Mouse (Mus musculus) thymus, adult 2 months (tissue): ENCODE data around the gene Prtg. TPM values are rescaled to one million over a fixed set of nuclear protein-coding genes. Genes with fewer than 3 reads are reported as not detected.
A peak's percentile ranks its signal among the peaks of the same experiment; 100 is the strongest.

Experiments used
- DNase-seq: peaks from one replicate; pipeline ENCODE4 v3.0.0; 2021
- H3K27ac ChIP-seq: fragments of 200-500 bp; 2 replicates; pipeline ENCODE4 v1.5.1; 2012; ENCODE audit warnings: low read length, control low read depth; ENCODE audit not compliant: control insufficient read depth, insufficient read depth
- H3K27me3 ChIP-seq: fragments of 200-500 bp; 2 replicates; pipeline ENCODE4 v1.6.1; 2012; ENCODE audit warnings: mild to moderate bottlenecking, low read length, moderate library complexity, mixed read lengths; ENCODE audit not compliant: control insufficient read depth, insufficient read depth
- H3K36me3 ChIP-seq: fragments of 200-500 bp; 2 replicates; pipeline ENCODE4 v1.6.1; 2012; ENCODE audit warnings: mild to moderate bottlenecking, low read length, moderate library complexity; ENCODE audit not compliant: control insufficient read depth, insufficient read depth
- H3K4me1 ChIP-seq: fragments of 200-500 bp; replicated peaks from 2 replicates; pipeline ENCODE4 v1.6.1; 2012; ENCODE audit warnings: low read length; ENCODE audit not compliant: control insufficient read depth, insufficient read depth
- H3K4me3 ChIP-seq: fragments of 200-500 bp; 2 replicates; pipeline ENCODE4 v1.5.1; 2012; ENCODE audit warnings: mild to moderate bottlenecking, low read length, control low read depth, moderate library complexity; ENCODE audit not compliant: control insufficient read depth, insufficient read depth
- CTCF ChIP-seq: fragments of 200-500 bp; IDR thresholded peaks from 2 replicates; pipeline ENCODE4 v1.5.1; 2012; ENCODE audit warnings: mild to moderate bottlenecking, control low read depth, low read length, moderate library complexity, borderline replicate concordance; ENCODE audit not compliant: control insufficient read depth, poor library complexity, insufficient read depth; ENCODE audit errors: extremely low read depth
- POLR2A ChIP-seq: fragments of 200-500 bp; IDR thresholded peaks from 2 replicates; pipeline ENCODE4 v1.6.1; 2012; ENCODE audit warnings: mild to moderate bottlenecking, low read length, control low read depth, moderate library complexity; ENCODE audit not compliant: control insufficient read depth, poor library complexity, insufficient read depth; ENCODE audit errors: extremely low read depth
- WGBS: fragments of 180-500 bp; shearing (Covaris S2); methylation state at CpG from one replicate; pipeline ENCODE4 v1.1.7; 2018; 5-methylcytosine and 5-hydroxymethylcytosine counted together
- polyA plus RNA-seq: library from polyadenylated mRNA; depleted of rRNA; stranded (reverse); fragments of >200 nt; gene quantifications from 2 replicates; pipeline ENCODE4 v1.2.3, GENCODE M21; 2012

Gene Prtg
- polyA plus RNA-seq, 1 experiment = 0.07 TPM

- TF ChIP-seq POLR2A (no peak), CTCF (no peak)
- Histone ChIP-seq H3K27ac (no peak overlapping the region), H3K4me3 (no peak overlapping the region), H3K4me1 (peaks cover 9% of the 10 kb centered on the region), H3K36me3 (no peaks in the 10 kb centered on the region), H3K27me3 (no peaks in the 10 kb centered on the region)
- 50% methylated on average over 6 of the region's 6 CpGs for WGBS
- DNase-seq = no peak
Measured at GRCm38 (mm10) chr9:72791681-72792080, 15.0 kb upstream of the Prtg start.

GRCm38 (mm10) chr9:72795243-72795642 lies 11.4 kb upstream of the Prtg start:
- Histone ChIP-seq H3K4me1 (peaks cover 16% of the 10 kb centered on the region), H3K36me3 (no peaks in the 10 kb centered on the region), H3K27ac (no peak overlapping the region), H3K4me3 (no peak overlapping the region), H3K27me3 (no peaks in the 10 kb centered on the region)
- 92% methylated on average over 3 of the region's 3 CpGs for WGBS
- no peak for DNase-seq
- no peak for TF ChIP-seq POLR2A
- TF ChIP-seq CTCF = no peak

- peaks cover 19% of the 10 kb centered on the region for H3K4me1 ChIP-seq
- H3K4me3 ChIP-seq = 0 out of 2 replicates have a peak overlapping the region, but pooled peaks have one; percentile 8
- WGBS = 3% methylated on average over 9 of the region's 9 CpGs
- DNase-seq = peak; percentile 63
- peak overlapping the region; percentile 64; the same call in 1 of the 2 replicates for H3K27ac ChIP-seq
- no peaks in the 10 kb centered on the region for H3K36me3 ChIP-seq
- TF ChIP-seq CTCF = no peak
- no peak for TF ChIP-seq POLR2A
- H3K27me3 ChIP-seq = no peaks in the 10 kb centered on the region
Measured at GRCm38 (mm10) chr9:72797136-72797621, 9.5 kb upstream of the Prtg start.

- no peaks in the 10 kb centered on the region for H3K27me3 ChIP-seq
- peaks cover 16% of the 10 kb centered on the region for H3K4me1 ChIP-seq
- TF ChIP-seq CTCF = no peak
- no peak for TF ChIP-seq POLR2A
- H3K36me3 ChIP-seq = no peaks in the 10 kb centered on the region
- DNase-seq = no peak
- H3K27ac ChIP-seq = no peak overlapping the region
- 82% methylated on average over 4 of the region's 4 CpGs for WGBS
- H3K4me3 ChIP-seq = no peak overlapping the region
Measured at GRCm38 (mm10) chr9:72803280-72803679, 3.4 kb upstream of the Prtg start.

- 68% methylated on average over 14 of the region's 14 CpGs for WGBS
- DNase-seq = no peak
- peaks cover 7% of the 10 kb centered on the region for H3K4me1 ChIP-seq
- H3K4me3 ChIP-seq = no peak overlapping the region
- no peaks in the 10 kb centered on the region for H3K27me3 ChIP-seq
- H3K27ac ChIP-seq = no peak overlapping the region
- no peaks in the 10 kb centered on the region for H3K36me3 ChIP-seq
- TF ChIP-seq POLR2A (no peak), CTCF (no peak)
Measured at GRCm38 (mm10) chr9:72806146-72806545, 528 bp upstream of the Prtg start.

GRCm38 (mm10) chr9:72807420-72808005 lies 839 bp downstream of the Prtg start:
- DNase-seq = peak; percentile 59
- WGBS = 1% methylated on average over 52 of the region's 52 CpGs
- Histone ChIP-seq H3K27me3 (no peaks in the 10 kb centered on the region), H3K4me3 (peak overlapping the region; percentile 54), H3K27ac (no peak overlapping the region), H3K36me3 (no peaks in the 10 kb centered on the region), H3K4me1 (peaks cover 7% of the 10 kb centered on the region)
- no peak for TF ChIP-seq POLR2A
- peak; percentile 18; the same call in 1 of the 2 replicates for TF ChIP-seq CTCF
